Mouse (Mus musculus) hindbrain, postnatal 0 days (tissue): ENCODE results near the gene Anapc15. TPM values are rescaled to one million over a fixed set of nuclear protein-coding genes. Genes with fewer than 3 reads are reported as not detected.

Source experiments
- ATAC-seq: fragments of 200-750 bp; cut with Nextera tagmentation; 2 replicates; pipeline ENCODE4 v1.8.0; 2017; ENCODE audit warnings: mild to moderate bottlenecking, moderate TSS enrichment, moderate library complexity
- DNase-seq: peaks from one replicate; pipeline ENCODE4 v3.0.0-alpha.2; 2015; ENCODE audit warnings: low spot score
- H3K27ac ChIP-seq: fragments of 300-500 bp; sonication (generic); 2 replicates; pipeline ENCODE4 v1.5.1; 2014; ENCODE audit warnings: mild to moderate bottlenecking
- H3K27me3 ChIP-seq: fragments of 300-500 bp; sonication (generic); 2 replicates; pipeline ENCODE4 v1.6.1; 2014; ENCODE audit warnings: low read length, mixed read lengths; ENCODE audit not compliant: insufficient read depth
- H3K36me3 ChIP-seq: fragments of 300-500 bp; sonication (generic); 2 replicates; pipeline ENCODE4 v1.6.1; 2014; ENCODE audit warnings: low read length, mixed read lengths; ENCODE audit not compliant: insufficient read depth
- H3K4me1 ChIP-seq: fragments of 300-500 bp; sonication (generic); 2 replicates; pipeline ENCODE4 v1.6.1; 2014; ENCODE audit warnings: antibody characterized with exemption, low read length, mixed read lengths; ENCODE audit not compliant: insufficient read depth
- H3K4me2 ChIP-seq: fragments of 300-500 bp; sonication (generic); 2 replicates; pipeline ENCODE4 v1.6.1; 2014; ENCODE audit warnings: low read depth, mild to moderate bottlenecking, low read length, moderate library complexity, mixed read lengths
- H3K4me3 ChIP-seq: fragments of 300-500 bp; sonication (generic); 2 replicates; pipeline ENCODE4 v1.5.1; 2014; ENCODE audit warnings: low read length
- H3K9ac ChIP-seq: fragments of 300-500 bp; sonication (generic); replicated peaks from 2 replicates; pipeline ENCODE4 v1.6.1; 2014; ENCODE audit warnings: mild to moderate bottlenecking, low read length, moderate library complexity, mixed read lengths
- H3K9me3 ChIP-seq: fragments of 300-500 bp; sonication (generic); 2 replicates; pipeline ENCODE4 v1.6.1; 2016; ENCODE audit warnings: low read length, mixed read lengths
- CTCF ChIP-seq: IDR thresholded peaks from 2 replicates; pipeline ENCODE4 v1.5.1; 2016; ENCODE audit warnings: antibody characterized with exemption, control low read depth, low read depth
- WGBS: fragments of 180-500 bp; shearing (Covaris S2); extraction: QIAGEN DNeasy Blood & Tissue Kit; methylation state at CpG from one replicate; pipeline ENCODE4 v1.1.7; 2014; 5-methylcytosine and 5-hydroxymethylcytosine counted together
- polyA plus RNA-seq: library from polyadenylated mRNA; unstranded; fragments of >200 nt; fragmentation: Nextera tagmentation; extraction: Ambion mirVana; gene quantifications from 2 replicates; pipeline ENCODE4 v1.2.1, GENCODE M21; 2015
- total RNA-seq: library from RNA; depleted of rRNA; stranded (reverse); fragments of >200 nt; gene quantifications from 2 replicates; pipeline ENCODE4 v1.2.3, GENCODE M21; 2014

The Anapc15 gene
- total and polyA plus RNA-seq, 2 experiments from 2014 or later: 49.3 to 67.3 TPM

DNA sequence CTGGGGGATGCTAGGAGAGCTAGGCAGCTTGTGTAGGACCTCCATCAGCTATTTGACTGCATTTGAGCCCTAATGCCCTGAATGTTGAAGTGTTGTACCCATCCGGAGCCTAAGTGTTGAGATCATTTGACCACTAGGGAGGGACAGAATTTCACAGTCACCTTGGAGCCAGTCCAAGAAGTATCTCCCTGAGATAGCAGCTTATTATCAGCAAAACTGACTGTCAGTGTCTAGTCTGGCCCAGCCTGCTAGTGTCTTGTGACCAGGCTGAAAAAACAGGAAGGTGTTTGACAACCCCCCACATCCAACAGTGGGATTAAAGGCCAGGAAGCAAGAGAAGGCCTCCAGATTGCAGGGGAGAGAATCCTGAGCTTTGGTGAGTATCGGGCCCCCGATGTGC is 7.8 kb downstream of the Anapc15 start:
- no peak for TF ChIP-seq CTCF
- Histone ChIP-seq H3K4me3 (no peak overlapping the region), H3K27ac (no peak overlapping the region), H3K9ac (no peak overlapping the region), H3K4me1 (no peaks in the 10 kb centered on the region), H3K27me3 (no peaks in the 10 kb centered on the region), H3K4me2 (no peak overlapping the region), H3K36me3 (no peaks in the 10 kb centered on the region), H3K9me3 (no peaks in the 10 kb centered on the region)
- WGBS: 76% methylated on average over 3 of the region's 3 CpGs
- DNase-seq (no peak), ATAC-seq (no peak)

DNA sequence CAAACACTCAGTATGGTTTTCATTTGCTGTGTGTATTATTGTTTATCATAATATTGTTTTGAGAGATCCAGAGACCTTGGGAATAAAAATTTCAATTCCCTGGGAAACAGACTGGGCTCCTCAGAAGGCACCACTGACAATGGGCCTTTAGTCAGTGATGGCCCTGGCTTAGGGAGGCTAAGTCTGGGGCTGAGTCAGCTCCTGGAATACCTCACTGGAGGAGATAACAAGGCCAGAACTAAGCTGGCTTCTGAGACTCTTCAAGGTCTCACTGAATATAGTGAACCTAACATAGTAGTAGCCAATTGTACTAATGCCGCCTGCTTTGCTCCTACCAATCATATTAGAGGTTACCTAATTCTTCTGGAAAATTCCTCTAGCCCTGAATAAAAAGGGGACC is 12.5 kb downstream of the Anapc15 start:
- no peak for TF ChIP-seq CTCF
- ATAC-seq: no peak
- Histone ChIP-seq H3K36me3 (no peaks in the 10 kb centered on the region), H3K27me3 (no peaks in the 10 kb centered on the region), H3K4me2 (no peak overlapping the region), H3K4me3 (no peak overlapping the region), H3K4me1 (no peaks in the 10 kb centered on the region), H3K27ac (no peak overlapping the region), H3K9ac (no peak overlapping the region), H3K9me3 (no peaks in the 10 kb centered on the region)
- WGBS: 95% methylated on average over 1 of the region's 1 CpGs
- DNase-seq: no peak

DNA sequence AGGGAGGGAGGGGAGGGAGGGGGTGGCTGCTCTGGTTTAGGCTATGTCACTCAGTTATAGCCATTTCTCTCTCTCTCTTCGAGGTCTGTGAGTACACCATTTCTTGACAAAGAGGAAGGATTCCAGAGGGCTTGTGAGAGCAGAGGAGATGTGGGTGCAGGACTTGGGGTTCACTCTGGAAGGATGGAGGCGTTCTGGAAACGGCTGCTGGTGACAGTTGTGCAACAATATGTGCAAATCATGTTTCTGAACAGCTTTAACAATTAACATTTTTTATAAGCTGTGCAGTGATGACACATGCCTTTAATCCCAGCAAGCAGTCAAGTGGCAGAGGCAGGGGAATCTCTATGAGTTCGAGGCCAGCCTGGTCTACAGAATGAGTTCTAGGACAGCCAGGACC is 17.3 kb downstream of the Anapc15 start:
- DNase-seq: no peak
- Histone ChIP-seq H3K27me3 (no peaks in the 10 kb centered on the region), H3K4me2 (no peak overlapping the region), H3K27ac (no peak overlapping the region), H3K36me3 (no peaks in the 10 kb centered on the region), H3K9ac (no peak overlapping the region), H3K9me3 (no peaks in the 10 kb centered on the region), H3K4me3 (no peak overlapping the region), H3K4me1 (no peaks in the 10 kb centered on the region)
- no peak for TF ChIP-seq CTCF
- 77% methylated on average over 4 of the region's 4 CpGs for WGBS
- no peak for ATAC-seq

DNA sequence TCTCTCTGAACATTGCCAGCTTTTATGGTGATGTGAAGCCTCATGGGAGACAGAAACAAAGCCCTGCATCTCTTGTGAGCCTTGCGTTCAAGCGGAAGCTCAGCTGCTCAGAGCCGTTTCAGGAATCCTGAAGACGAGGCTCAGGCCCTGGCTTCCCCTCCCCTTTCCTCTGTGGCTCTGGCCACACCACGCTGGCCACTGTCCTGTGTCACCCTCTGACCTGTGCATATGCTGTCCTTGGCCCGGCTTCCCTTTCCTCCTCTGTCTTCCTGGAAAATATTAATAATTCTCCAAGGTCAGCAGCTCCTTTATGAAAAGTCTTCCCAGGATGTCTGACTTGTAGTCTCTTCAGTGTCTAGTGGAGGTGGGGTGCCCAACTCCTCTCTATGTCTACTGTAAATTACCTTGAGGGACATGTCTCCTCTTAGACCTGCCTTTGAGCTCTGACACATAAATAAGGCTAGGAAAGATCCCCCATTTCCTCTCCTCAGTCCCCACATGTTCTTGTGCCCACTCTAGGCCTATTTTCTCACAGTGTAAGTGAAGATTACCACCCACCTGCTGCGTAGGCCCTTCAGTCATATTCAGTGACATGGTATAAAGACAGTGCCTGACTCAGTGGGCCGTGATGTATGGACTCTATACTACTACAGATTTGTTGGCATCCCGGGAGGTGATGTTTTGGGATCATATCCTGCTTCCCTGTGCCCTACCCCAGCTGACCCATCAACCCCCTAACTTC is 19.1 kb downstream of the Anapc15 start:
- H3K4me1 ChIP-seq: no peaks in the 10 kb centered on the region
- no peaks in the 10 kb centered on the region for H3K36me3 ChIP-seq
- H3K4me2 ChIP-seq: no peak overlapping the region
- no peaks in the 10 kb centered on the region for H3K27me3 ChIP-seq
- TF ChIP-seq CTCF: no peak
- ATAC-seq: no peak
- H3K27ac ChIP-seq: no peak overlapping the region
- no peak overlapping the region for H3K4me3 ChIP-seq
- WGBS: 55% methylated on average over 9 of the region's 9 CpGs
- no peaks in the 10 kb centered on the region for H3K9me3 ChIP-seq
- DNase-seq: no peak
- H3K9ac ChIP-seq: no peak overlapping the region

DNA sequence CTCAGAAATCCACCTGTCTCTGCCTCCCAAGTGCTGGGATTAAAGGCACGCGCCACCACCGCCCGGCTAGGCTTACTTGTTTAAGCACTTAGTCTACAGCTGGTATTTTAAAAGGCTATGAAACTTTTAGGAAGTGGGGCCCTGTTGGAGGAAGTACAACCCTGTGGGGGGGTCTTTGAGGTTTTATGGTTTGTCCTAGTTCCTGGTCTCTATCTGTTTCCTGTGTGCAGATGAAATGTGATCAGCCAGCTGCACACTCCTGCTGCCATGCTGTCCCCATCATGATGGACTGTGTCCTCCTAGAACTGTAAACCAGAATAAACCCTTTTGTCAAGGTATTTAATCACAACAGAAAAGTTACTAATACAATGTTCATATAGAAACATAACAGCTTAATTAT is 20.6 kb downstream of the Anapc15 start:
- Histone ChIP-seq H3K4me3 (no peak overlapping the region), H3K4me2 (no peak overlapping the region), H3K9ac (no peak overlapping the region), H3K4me1 (no peaks in the 10 kb centered on the region), H3K27me3 (no peaks in the 10 kb centered on the region), H3K36me3 (no peaks in the 10 kb centered on the region), H3K27ac (no peak overlapping the region), H3K9me3 (no peaks in the 10 kb centered on the region)
- DNase-seq (no peak), ATAC-seq (no peak)
- no peak for TF ChIP-seq CTCF
- 97% methylated on average over 4 of the region's 4 CpGs for WGBS

DNA sequence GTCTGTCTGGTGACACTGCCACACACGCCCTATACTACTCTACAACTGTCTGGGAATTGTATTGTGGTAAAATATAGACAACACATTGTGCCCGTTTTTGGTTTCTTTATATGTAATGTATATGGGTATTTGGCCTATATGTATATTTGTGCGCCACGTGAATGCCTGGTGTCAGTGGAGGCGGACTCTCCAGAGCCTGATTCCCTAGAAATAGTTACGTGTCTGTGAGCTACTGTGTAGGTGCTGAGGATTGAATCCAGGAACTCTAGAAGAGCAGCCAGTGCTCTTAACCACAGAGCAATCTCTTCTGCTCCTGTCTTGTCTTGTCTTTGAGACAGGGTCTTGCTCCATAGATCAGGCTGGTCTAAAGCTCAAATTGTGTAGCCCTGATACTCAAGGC is 22.8 kb downstream of the Anapc15 start:
- no peak for TF ChIP-seq CTCF
- DNase-seq (no peak), ATAC-seq (no peak)
- Histone ChIP-seq H3K4me1 (no peaks in the 10 kb centered on the region), H3K36me3 (no peaks in the 10 kb centered on the region), H3K27me3 (no peaks in the 10 kb centered on the region), H3K4me2 (no peak overlapping the region), H3K4me3 (no peak overlapping the region), H3K9me3 (no peaks in the 10 kb centered on the region), H3K9ac (no peak overlapping the region), H3K27ac (no peak overlapping the region)
- WGBS: 88% methylated on average over 6 of the region's 6 CpGs

DNA sequence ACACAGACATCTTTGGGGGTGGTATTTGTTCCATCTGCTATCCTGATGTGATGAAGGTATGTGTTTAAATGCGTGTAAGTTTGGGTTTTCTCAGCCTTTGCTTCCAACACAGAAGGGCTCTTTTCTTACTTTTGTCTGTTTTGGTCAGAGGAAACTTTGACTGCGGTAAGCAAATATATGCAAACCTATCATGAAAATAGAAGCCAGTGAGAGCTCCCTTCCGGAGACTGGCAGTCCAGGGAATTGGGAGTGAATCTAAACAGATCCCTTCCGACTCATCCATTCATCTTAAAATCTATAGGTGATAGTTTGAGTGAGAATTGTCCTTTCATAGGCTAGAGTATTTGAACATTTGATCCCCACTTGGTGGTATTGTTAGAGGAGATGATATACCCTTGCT is 24.9 kb downstream of the Anapc15 start:
- ATAC-seq: no peak
- no peak overlapping the region for H3K27ac ChIP-seq
- H3K36me3 ChIP-seq: no peaks in the 10 kb centered on the region
- DNase-seq: no peak
- 86% methylated on average over 4 of the region's 4 CpGs for WGBS
- no peaks in the 10 kb centered on the region for H3K9me3 ChIP-seq
- H3K4me2 ChIP-seq: no peak overlapping the region
- no peak for TF ChIP-seq CTCF
- H3K27me3 ChIP-seq: no peaks in the 10 kb centered on the region
- no peak overlapping the region for H3K9ac ChIP-seq
- no peak overlapping the region for H3K4me3 ChIP-seq
- H3K4me1 ChIP-seq: no peaks in the 10 kb centered on the region
